Mouse (Mus musculus) embryonic fibroblast, embryonic 13.5 days (primary cell): ENCODE measurements around the gene Kirrel3. TPM values are rescaled to one million over a fixed set of nuclear protein-coding genes. Genes with fewer than 3 reads are reported as not detected.
A peak's percentile ranks its signal among the peaks of the same experiment; 100 is the strongest.

Experiments used
- H3K27ac ChIP-seq: 2 replicates; pipeline ENCODE4 v1.5.1; 2012; ENCODE audit warnings: low read length, control low read depth, inconsistent platforms; ENCODE audit not compliant: insufficient read depth
- H3K4me1 ChIP-seq: 2 replicates; pipeline ENCODE4 v1.6.1; 2011; ENCODE audit warnings: low read length; ENCODE audit not compliant: control insufficient read depth, insufficient read depth
- H3K4me3 ChIP-seq: 2 replicates; pipeline ENCODE4 v1.5.1; 2011; ENCODE audit warnings: mild to moderate bottlenecking, control low read depth, low read length; ENCODE audit not compliant: insufficient read depth
- CTCF ChIP-seq: IDR thresholded peaks from 2 replicates; pipeline ENCODE4 v1.5.1; 2011; ENCODE audit warnings: mild to moderate bottlenecking, control low read depth, low read length, moderate library complexity, borderline replicate concordance; ENCODE audit not compliant: insufficient read depth
- POLR2A ChIP-seq: IDR thresholded peaks from 2 replicates; pipeline ENCODE4 v1.6.1; 2011; ENCODE audit warnings: low read depth, mild to moderate bottlenecking, control low read depth, low read length, moderate library complexity
- polyA plus RNA-seq: library from polyadenylated mRNA; stranded (reverse); fragments of >200 nt; gene quantifications from 2 replicates; pipeline ENCODE4 v1.2.4, GENCODE M21; 2011; ENCODE audit warnings: low read depth; ENCODE audit not compliant: missing spikeins, insufficient read length

The Kirrel3 gene
- polyA plus RNA-seq, 1 experiment = 0.97 TPM

- no peak overlapping the region for H3K4me3 ChIP-seq
- peak overlapping the region; percentile 11 for H3K27ac ChIP-seq
- no peak for TF ChIP-seq POLR2A
- no peak for TF ChIP-seq CTCF
- peaks cover 6% of the 10 kb centered on the region; the same call in 1 of the 2 replicates for H3K4me1 ChIP-seq
Measured at GRCm38 (mm10) chr9:34993467-34994211, 507.9 kb downstream of the Kirrel3 start.

DNA sequence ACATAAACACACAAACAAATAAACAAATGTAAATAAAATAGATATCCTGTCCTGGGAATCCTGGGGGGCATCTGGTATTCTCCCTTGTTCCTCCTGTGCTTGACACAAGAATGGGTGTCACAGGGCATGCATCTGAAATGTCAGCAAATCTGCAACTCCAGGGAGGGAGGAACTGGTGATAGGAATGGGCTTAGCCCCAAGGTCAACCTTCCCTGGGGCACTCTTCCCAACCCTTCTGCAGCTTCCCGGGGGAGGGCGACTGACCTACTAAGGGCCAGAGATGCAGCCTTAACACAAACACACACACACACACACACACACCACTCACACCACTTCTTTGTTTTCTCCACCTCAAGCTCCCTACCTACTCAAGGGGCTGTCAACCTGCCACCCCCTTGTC is 509.4 kb downstream of the Kirrel3 start:
- H3K4me3 ChIP-seq = no peak overlapping the region
- H3K27ac ChIP-seq = no peak overlapping the region
- peaks cover 6% of the 10 kb centered on the region; the same call in 1 of the 2 replicates for H3K4me1 ChIP-seq
- TF ChIP-seq CTCF = no peak
- TF ChIP-seq POLR2A = no peak

- Histone ChIP-seq H3K27ac (no peak overlapping the region), H3K4me1 (peaks cover 6% of the 10 kb centered on the region; the same call in 1 of the 2 replicates)
- TF ChIP-seq CTCF (no peak), POLR2A (no peak)
Measured at GRCm38 (mm10) chr9:34995660-34996378, 510.1 kb downstream of the Kirrel3 start.

GRCm38 (mm10) chr9:34997880-34998865 is 512.5 kb downstream of the Kirrel3 start:
- Histone ChIP-seq H3K27ac (no peak overlapping the region), H3K4me3 (no peak overlapping the region), H3K4me1 (0 out of 2 replicates have a peak, but pooled peaks cover 3% of the 10 kb centered on the region)
- no peak for TF ChIP-seq POLR2A
- no peak for TF ChIP-seq CTCF

More at GRCm38 (mm10) chr9:34995660-34996378, 510.1 kb downstream of the Kirrel3 start:
- H3K4me3 ChIP-seq = no peak overlapping the region

DNA sequence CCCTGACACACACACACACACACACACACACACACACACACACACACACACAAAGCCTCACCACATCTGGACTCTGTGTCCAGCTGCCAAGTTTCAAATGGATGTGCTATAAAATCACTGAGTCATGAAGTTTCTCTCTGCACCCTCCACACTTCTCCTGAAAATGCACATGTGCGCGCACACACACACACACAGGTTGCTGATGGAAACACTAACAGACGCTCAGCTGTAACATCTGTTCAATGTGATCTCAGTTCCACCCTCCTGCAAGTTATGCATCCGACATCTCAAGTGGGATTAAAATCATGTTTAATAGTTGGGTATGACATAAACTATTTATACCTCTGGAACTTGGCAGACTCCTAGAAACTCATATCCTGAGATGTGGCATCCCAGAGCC is 518.4 kb downstream of the Kirrel3 start:
- Histone ChIP-seq H3K27ac (no peak overlapping the region), H3K4me1 (no peaks in the 10 kb centered on the region)
- TF ChIP-seq CTCF = no peak
- no peak for TF ChIP-seq POLR2A

GRCm38 (mm10) chr9:35007697-35008341 is 522.1 kb downstream of the Kirrel3 start:
- TF ChIP-seq CTCF (no peak), POLR2A (no peak)
- no peak overlapping the region for H3K27ac ChIP-seq
- no peaks in the 10 kb centered on the region for H3K4me1 ChIP-seq
- H3K4me3 ChIP-seq = no peak overlapping the region

More for the DNA sequence above, 518.4 kb downstream of the Kirrel3 start:
- H3K4me3 ChIP-seq = no peak overlapping the region

DNA sequence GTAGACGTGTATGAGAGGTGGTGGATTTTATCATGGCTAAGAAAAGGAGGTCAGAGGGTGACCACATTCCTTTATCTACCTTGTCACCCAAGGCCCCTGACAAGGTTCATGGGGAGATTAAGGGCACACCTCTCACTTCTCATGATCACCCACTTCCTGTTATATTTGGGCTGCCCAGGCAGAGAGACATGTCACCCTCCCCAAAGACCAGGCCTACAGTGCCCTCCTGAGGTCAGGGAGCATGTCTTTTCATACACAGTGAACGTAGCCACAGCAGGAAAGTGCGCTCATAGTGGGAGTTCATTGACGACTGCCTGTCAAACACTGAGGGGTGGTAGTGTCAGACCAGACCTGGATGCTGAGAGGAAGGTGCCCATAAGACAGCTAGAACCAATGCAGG is 531.1 kb downstream of the Kirrel3 start:
- TF ChIP-seq CTCF (peak; percentile 88; the same call in 1 of the 2 replicates), POLR2A (no peak)
- H3K4me3 ChIP-seq = no peak overlapping the region
- peaks cover 3% of the 10 kb centered on the region; the same call in 1 of the 2 replicates for H3K4me1 ChIP-seq
- H3K27ac ChIP-seq = no peak overlapping the region

- H3K4me3 ChIP-seq = no peak overlapping the region
- H3K27ac ChIP-seq = no peak overlapping the region
- peaks cover 3% of the 10 kb centered on the region; the same call in 1 of the 2 replicates for H3K4me1 ChIP-seq
- TF ChIP-seq POLR2A (no peak), CTCF (no peak)
Measured at GRCm38 (mm10) chr9:35017563-35017962, 531.9 kb downstream of the Kirrel3 start.
